ENCODE assay signal across 8 mouse cellular contexts in the genomic region with DNA sequence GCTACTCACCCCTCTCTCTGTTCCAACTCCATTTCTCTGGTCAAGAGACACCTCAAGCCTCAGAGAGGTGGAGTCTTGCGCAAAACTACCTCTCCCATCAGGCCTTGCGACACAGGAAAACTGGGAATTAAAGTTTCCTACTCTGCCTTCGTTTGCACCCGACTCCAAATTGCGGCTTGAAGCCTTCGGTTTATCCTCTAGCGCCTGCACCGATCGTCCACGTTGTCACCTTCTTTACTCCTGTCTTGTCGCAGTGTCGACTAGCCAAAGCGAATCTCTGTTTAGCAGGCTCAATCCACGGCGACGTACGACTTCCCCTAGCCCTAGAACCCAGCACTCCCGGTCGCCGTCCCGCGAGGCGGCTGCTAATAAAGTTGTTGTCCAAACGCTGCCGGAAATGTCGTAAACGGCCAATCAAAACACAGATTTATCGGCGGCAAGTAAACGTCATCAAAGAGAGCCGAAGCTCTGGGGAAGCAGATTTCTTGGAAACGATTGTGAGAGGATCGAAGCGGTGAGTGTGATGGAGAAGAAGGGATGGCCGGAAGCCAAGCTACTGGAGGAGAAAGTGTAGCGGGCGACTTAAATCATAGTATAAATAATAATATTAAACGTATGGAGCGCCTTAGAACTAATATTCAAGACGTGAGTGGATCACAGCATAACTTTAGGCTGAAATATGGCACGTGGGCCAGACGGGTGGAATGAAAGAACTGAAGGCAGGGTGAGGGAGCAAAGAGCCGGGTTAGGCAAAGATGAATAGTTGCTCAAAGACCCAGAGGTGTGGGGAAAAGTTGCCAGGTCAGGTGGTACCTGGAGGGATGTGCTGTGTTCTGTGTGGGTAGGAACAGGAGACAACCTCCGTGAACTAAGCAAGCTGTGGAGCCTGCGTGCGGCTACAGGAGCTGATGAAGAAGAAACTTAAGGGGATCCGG. TPM values are rescaled to one million over a fixed set of nuclear protein-coding genes. Genes with fewer than 3 reads are reported as not detected.
A peak's percentile ranks its signal among the peaks of the same experiment; 100 is the strongest.
DNase-seq lines count a peak whose midpoint lies in the region; ATAC-seq and TF ChIP-seq lines count a peak whose summit lies in the region.

Tfpt (minus strand) TSS at position 387 of the 935 bp plus-strand sequence.
Prpf31 (plus strand) TSS at position 443 of the 935 bp plus-strand sequence.

- no peaks in the 10 kb centered on the region for H3K27me3 ChIP-seq in embryonic facial prominence, embryonic 13.5 days
- no peaks in the 10 kb centered on the region for H3K27me3 ChIP-seq in heart, adult 2 months (ENCODE audit: control insufficient read depth, insufficient read depth, low read length)
- no peaks in the 10 kb centered on the region for H3K27me3 ChIP-seq in limb, embryonic 13.5 days
- no peaks in the 10 kb centered on the region for H3K27me3 ChIP-seq in midbrain, embryonic 16.5 days (ENCODE audit: control insufficient read depth, insufficient read depth, low read depth, low read length)

- TF ChIP-seq CTCF in heart, adult 2 months (IDR thresholded peaks at IDR 0.05): no peak

- TF ChIP-seq EP300 in heart, adult 2 months (IDR thresholded peaks at IDR 0.05; ENCODE audit: insufficient read depth, low read depth, low read length): peak; percentile 66; the same call in 1 of the 2 replicates

- H3K9me3 ChIP-seq in embryonic facial prominence, embryonic 13.5 days: no peaks in the 10 kb centered on the region
- no peaks in the 10 kb centered on the region for H3K9me3 ChIP-seq in limb, embryonic 13.5 days
- no peaks in the 10 kb centered on the region for H3K9me3 ChIP-seq in midbrain, embryonic 16.5 days (replicated peaks; ENCODE audit: control insufficient read depth, low read length, poor library complexity, severe bottlenecking)

- H3K4me3 ChIP-seq in embryonic facial prominence, embryonic 13.5 days: peak within 1 kb of the TSS; percentile 75
- peak within 1 kb of the TSS; percentile 90 for H3K4me3 ChIP-seq in heart, adult 2 months
- H3K4me3 ChIP-seq in limb, embryonic 13.5 days: peak within 1 kb of the TSS; percentile 74
- peak within 1 kb of the TSS; percentile 50 for H3K4me3 ChIP-seq in midbrain, embryonic 16.5 days (ENCODE audit: low read depth, low read length)

- ATAC-seq in embryonic facial prominence, embryonic 13.5 days (ENCODE audit: insufficient number of reproducible peaks, insufficient read depth, low FRiP score, low TSS enrichment, low read depth): peak; percentile 80
- ATAC-seq in limb, embryonic 13.5 days (ENCODE audit: low FRiP score, low read depth): peak; percentile 91
- peak; percentile 88 for ATAC-seq in midbrain, embryonic 16.5 days

- peaks cover 25% of the 10 kb centered on the region for H3K4me1 ChIP-seq in embryonic facial prominence, embryonic 13.5 days
- H3K4me1 ChIP-seq in heart, adult 2 months (ENCODE audit: control insufficient read depth, insufficient read depth, low read length): peaks cover 5% of the 10 kb centered on the region; the same call in 1 of the 2 replicates
- H3K4me1 ChIP-seq in limb, embryonic 13.5 days: peaks cover 23% of the 10 kb centered on the region
- peaks cover 23% of the 10 kb centered on the region for H3K4me1 ChIP-seq in midbrain, embryonic 16.5 days (ENCODE audit: control insufficient read depth, insufficient read depth, low read length)

- intact Hi-C loops in heart, adult 2 months (cut with DNase I): loop anchor here (1.0 to 10.0 kb wide), 3 partner anchors 13 to 815 kb away; partner anchors contain the start of genes Mboat7, Ndufa3, Rdh13 and Tsen34

- peak; percentile 89 for DNase-seq in 3134 (ENCODE audit: extremely low read depth, insufficient read length, low spot score)
- DNase-seq in adrenal gland, postnatal 36 days: peak; percentile 92
- peak; percentile 94 to 95 for DNase-seq in heart, adult 2 months
- DNase-seq in kidney, adult 8-10 months: peak; percentile 93 to 94
- DNase-seq in spleen, postnatal 10 days (ENCODE audit: low spot score in 2 of 2): peak; percentile 88 to 92

- H3K79me2 ChIP-seq in heart, adult 2 months (replicated peaks; ENCODE audit: control insufficient read depth, insufficient read depth, low read length): 0 out of 2 replicates have a peak, but pooled peaks cover 2% of the 10 kb centered on the region

- peak within 1 kb of the TSS; percentile 87 for H3K9ac ChIP-seq in embryonic facial prominence, embryonic 13.5 days
- H3K9ac ChIP-seq in heart, adult 2 months (ENCODE audit: low read depth, low read length): peak within 1 kb of the TSS; percentile 66
- H3K9ac ChIP-seq in limb, embryonic 13.5 days: peak within 1 kb of the TSS; percentile 90
- H3K9ac ChIP-seq in midbrain, embryonic 16.5 days (ENCODE audit: low read depth, low read length): peak within 1 kb of the TSS; percentile 70

- peak within 1 kb of the TSS; percentile 99 for H3K4me2 ChIP-seq in embryonic facial prominence, embryonic 13.5 days
- peak within 1 kb of the TSS; percentile 99 for H3K4me2 ChIP-seq in limb, embryonic 13.5 days (replicated peaks)
- H3K4me2 ChIP-seq in midbrain, embryonic 16.5 days (ENCODE audit: low read length): peak within 1 kb of the TSS; percentile 87

- peaks cover 36% of the 10 kb centered on the region for H3K36me3 ChIP-seq in embryonic facial prominence, embryonic 13.5 days
- no peaks in the 10 kb centered on the region for H3K36me3 ChIP-seq in heart, adult 2 months (ENCODE audit: control insufficient read depth, insufficient read depth, low read length)
- peaks cover 53% of the 10 kb centered on the region for H3K36me3 ChIP-seq in limb, embryonic 13.5 days
- peaks cover 7% of the 10 kb centered on the region for H3K36me3 ChIP-seq in midbrain, embryonic 16.5 days (ENCODE audit: control insufficient read depth, insufficient read depth, low read length)

- TF ChIP-seq POLR2A in heart, adult 2 months (IDR thresholded peaks at IDR 0.05; ENCODE audit: insufficient read depth, low read depth, low read length): peak; percentile 73

- 1% methylated on average over 47 of the region's 47 CpGs for WGBS in embryonic facial prominence, embryonic 13.5 days
- WGBS in heart, adult 2 months: under 1% methylated on average over 47 of the region's 47 CpGs
- 2% methylated on average over 47 of the region's 47 CpGs for WGBS in limb, embryonic 13.5 days
- 1% methylated on average over 47 of the region's 47 CpGs for WGBS in midbrain, embryonic 16.5 days

- H3K27ac ChIP-seq in embryonic facial prominence, embryonic 13.5 days: peak within 1 kb of the TSS; percentile 84
- peak within 1 kb of the TSS; percentile 95 for H3K27ac ChIP-seq in heart, adult 2 months
- peak within 1 kb of the TSS; percentile 79; the same call in 1 of the 2 replicates for H3K27ac ChIP-seq in limb, embryonic 13.5 days
- H3K27ac ChIP-seq in midbrain, embryonic 16.5 days (ENCODE audit: low read length): peak within 1 kb of the TSS; percentile 81

RNA-seq across cellular contexts. Expression of gene Tfpt, which starts in this region (rescaled TPM):
- total RNA-seq in adrenal gland, postnatal 36 days (2021): 10 to 100 TPM; 26.3 to 29.6 TPM
- polyA plus RNA-seq in embryonic facial prominence, embryonic 13.5 days (2015; fragmentation: Nextera tagmentation; extraction: Ambion mirVana): 29.6 and 31.2 TPM in 2 replicates
- 10 to 100 TPM; 16.9 to 21.1 TPM for total RNA-seq in heart, adult 2 months (2021)
- 8.0 and 8.8 TPM in 2 replicates for polyA plus RNA-seq in heart, adult 2 months (2012; rRNA removed)
- polyA plus RNA-seq in limb, embryonic 13.5 days (2015; fragmentation: Nextera tagmentation; extraction: Ambion mirVana): 29.5 and 29.8 TPM in 2 replicates
- 31.8 and 37.2 TPM in 2 replicates for polyA plus RNA-seq in midbrain, embryonic 16.5 days (2015; fragmentation: Nextera tagmentation; extraction: Ambion mirVana)

RNA-seq across cellular contexts. Expression of gene Prpf31, which starts in this region (rescaled TPM):
- total RNA-seq in adrenal gland, postnatal 36 days (2021): 10 to 100 TPM; 44.8 to 49.5 TPM
- polyA plus RNA-seq in embryonic facial prominence, embryonic 13.5 days (2015; fragmentation: Nextera tagmentation; extraction: Ambion mirVana): 114 and 122 TPM in 2 replicates
- 10 to 100 TPM; 24.1 to 24.4 TPM for total RNA-seq in heart, adult 2 months (2021)
- polyA plus RNA-seq in heart, adult 2 months (2012; rRNA removed): 21.5 and 30.3 TPM in 2 replicates
- polyA plus RNA-seq in limb, embryonic 13.5 days (2015; fragmentation: Nextera tagmentation; extraction: Ambion mirVana): 121 and 124 TPM in 2 replicates
- polyA plus RNA-seq in midbrain, embryonic 16.5 days (2015; fragmentation: Nextera tagmentation; extraction: Ambion mirVana): 86.7 and 89.1 TPM in 2 replicates

Comparison
In these comparisons a context has a peak if more than half of its experiments do, and no peak if none do; other contexts are left out.
1. Peak in every context shown above with its lines: DNase-seq, ATAC-seq, H3K4me3 ChIP-seq and H3K27ac ChIP-seq.